Mouse (Mus musculus) embryonic fibroblast, embryonic 13.5 days (primary cell): ENCODE measurements around the gene Gm30302. TPM values are rescaled to one million over a fixed set of nuclear protein-coding genes. Genes with fewer than 3 reads are reported as not detected.
"Not testable (repeated sequence)": the region's sequence is repeated elsewhere in the genome, so short reads cannot be mapped to it uniquely, and the experiment has no call there.

Experiments
- H3K27ac ChIP-seq: 2 replicates; pipeline ENCODE4 v1.5.1; 2012; ENCODE audit warnings: low read length, control low read depth, inconsistent platforms; ENCODE audit not compliant: insufficient read depth
- H3K4me1 ChIP-seq: 2 replicates; pipeline ENCODE4 v1.6.1; 2011; ENCODE audit warnings: low read length; ENCODE audit not compliant: control insufficient read depth, insufficient read depth
- H3K4me3 ChIP-seq: 2 replicates; pipeline ENCODE4 v1.5.1; 2011; ENCODE audit warnings: mild to moderate bottlenecking, control low read depth, low read length; ENCODE audit not compliant: insufficient read depth
- CTCF ChIP-seq: IDR thresholded peaks from 2 replicates; pipeline ENCODE4 v1.5.1; 2011; ENCODE audit warnings: mild to moderate bottlenecking, control low read depth, low read length, moderate library complexity, borderline replicate concordance; ENCODE audit not compliant: insufficient read depth
- POLR2A ChIP-seq: IDR thresholded peaks from 2 replicates; pipeline ENCODE4 v1.6.1; 2011; ENCODE audit warnings: low read depth, mild to moderate bottlenecking, control low read depth, low read length, moderate library complexity
- polyA plus RNA-seq: library from polyadenylated mRNA; stranded (reverse); fragments of >200 nt; gene quantifications from 2 replicates; pipeline ENCODE4 v1.2.4, GENCODE M21; 2011; ENCODE audit warnings: low read depth; ENCODE audit not compliant: missing spikeins, insufficient read length

Gene Gm30302
- polyA plus RNA-seq, 1 experiment: not detected

DNA sequence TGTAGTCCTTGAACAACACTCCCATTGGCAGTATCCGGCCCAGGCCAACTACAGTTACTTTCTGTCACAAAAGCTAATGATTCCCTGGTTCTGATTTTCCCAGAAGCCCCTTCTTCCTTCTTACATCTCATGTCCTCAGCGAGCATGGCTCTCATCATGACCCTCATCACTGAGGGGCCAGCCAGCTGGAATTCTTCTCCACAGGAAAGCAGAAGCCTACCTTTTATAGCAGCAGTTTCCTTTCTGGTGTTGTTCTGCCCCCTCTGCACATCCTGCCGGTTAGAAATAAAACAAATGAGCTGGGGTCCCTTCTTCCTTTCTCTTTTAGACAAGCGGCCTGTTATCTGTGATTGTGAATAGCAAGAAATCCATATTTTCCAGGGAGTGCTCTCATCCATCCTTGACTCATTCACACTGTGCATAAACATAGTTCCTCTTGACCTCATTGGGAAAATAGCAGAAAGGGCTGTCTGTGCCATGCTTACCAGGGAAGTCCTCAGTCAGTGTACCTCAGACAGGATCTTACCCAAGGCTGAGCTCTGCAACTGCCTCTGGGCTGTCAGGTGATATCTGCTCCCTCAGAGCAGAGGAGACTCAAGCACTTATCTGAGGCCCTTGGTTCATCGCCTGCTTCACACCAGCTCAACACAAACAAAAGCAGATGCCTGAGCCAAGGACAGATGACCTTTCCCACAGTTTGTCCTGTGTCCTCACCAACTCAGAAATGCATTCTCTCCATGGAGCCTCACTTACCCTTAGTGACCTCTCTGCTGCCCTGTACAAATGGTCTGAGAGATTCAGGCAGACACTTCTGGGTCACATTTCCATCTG, 10.0 kb downstream of the Gm30302 start:
- Histone ChIP-seq H3K4me1 (no peaks in the 10 kb centered on the region), H3K27ac (no peak overlapping the region), H3K4me3 (no peak overlapping the region)
- no peak for TF ChIP-seq POLR2A
- TF ChIP-seq CTCF: no peak

- TF ChIP-seq POLR2A (no peak), CTCF (no peak)
- Histone ChIP-seq H3K4me1 (no peaks in the 10 kb centered on the region), H3K27ac (no peak overlapping the region), H3K4me3 (no peak overlapping the region)
Measured at GRCm38 (mm10) chr13:49783899-49784298, 14.9 kb downstream of the Gm30302 start.

DNA sequence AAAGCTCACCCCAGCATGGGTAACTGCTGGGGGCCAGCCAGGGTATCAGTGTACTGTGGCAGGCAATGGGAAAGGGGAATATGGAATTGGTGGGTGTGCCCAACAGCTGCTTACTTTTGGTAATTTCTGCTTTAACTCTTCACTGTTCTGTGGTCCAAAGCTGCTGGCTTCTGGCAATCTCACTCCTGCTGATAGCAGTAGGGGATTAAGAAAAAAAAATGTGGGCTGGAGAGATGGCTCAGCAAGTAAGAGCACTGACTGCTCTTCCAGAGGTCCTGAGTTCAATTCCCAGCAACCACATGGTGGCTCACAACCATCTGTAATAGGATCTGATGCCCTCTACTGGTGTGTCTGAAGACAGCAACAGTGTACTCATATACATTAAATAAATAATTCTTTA, 27.3 kb downstream of the Gm30302 start:
- not testable (repeated sequence) for H3K27ac ChIP-seq, H3K4me3 ChIP-seq

DNA sequence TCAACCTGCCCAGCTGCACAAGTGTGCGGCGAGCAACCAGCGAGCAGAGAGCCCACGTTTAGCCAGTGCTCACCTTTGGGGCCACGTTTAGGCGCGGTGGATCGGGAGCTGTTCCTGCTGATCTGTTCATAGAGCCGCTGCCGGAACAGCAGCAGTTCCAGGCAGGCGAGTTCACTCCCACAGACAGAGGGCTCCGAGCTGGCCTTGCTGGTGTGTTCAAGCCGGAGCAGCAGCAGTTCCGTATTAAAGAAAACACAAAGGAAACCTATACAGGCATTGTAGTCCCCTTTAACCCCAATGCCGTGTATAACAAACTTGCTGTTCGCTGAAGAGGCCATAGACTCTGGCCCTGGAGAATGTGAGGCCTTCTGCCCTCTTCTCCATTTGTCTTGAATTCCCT, 29.7 kb downstream of the Gm30302 start:
- H3K4me3 ChIP-seq: no peak overlapping the region
- TF ChIP-seq CTCF: no peak
- no peak for TF ChIP-seq POLR2A
- no peaks in the 10 kb centered on the region for H3K4me1 ChIP-seq
- H3K27ac ChIP-seq: no peak overlapping the region

More for the DNA sequence above, 27.3 kb downstream of the Gm30302 start:
- not testable (repeated sequence) for H3K4me1 ChIP-seq

DNA sequence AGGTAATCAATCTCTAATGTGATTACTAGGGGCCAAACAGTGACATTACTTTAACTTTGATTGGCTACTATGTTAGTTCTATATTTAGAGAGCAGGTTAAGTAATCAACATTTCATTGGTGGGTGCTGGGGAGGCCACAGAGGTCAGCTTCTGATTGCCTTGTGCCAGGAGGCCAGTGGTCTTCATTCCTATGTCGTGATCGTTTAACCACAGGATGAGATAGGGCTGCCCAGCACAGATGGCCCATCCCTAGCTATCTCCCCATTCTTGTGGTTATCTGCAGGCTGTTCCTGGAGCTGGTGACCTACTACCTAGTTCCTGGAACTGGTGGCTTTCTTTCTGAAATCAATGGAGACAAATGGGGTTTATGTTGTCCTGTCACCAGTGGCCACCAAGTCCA, 30.8 kb downstream of the Gm30302 start:
- H3K4me3 ChIP-seq: no peak overlapping the region
- no peak for TF ChIP-seq POLR2A
- TF ChIP-seq CTCF: no peak
- no peaks in the 10 kb centered on the region for H3K4me1 ChIP-seq
- H3K27ac ChIP-seq: no peak overlapping the region

- Histone ChIP-seq H3K4me3 (no peak overlapping the region), H3K27ac (no peak overlapping the region), H3K4me1 (no peaks in the 10 kb centered on the region)
- TF ChIP-seq CTCF (no peak), POLR2A (no peak)
Measured at GRCm38 (mm10) chr13:49766269-49766668, 32.5 kb downstream of the Gm30302 start.

GRCm38 (mm10) chr13:49765306-49765705, 33.5 kb downstream of the Gm30302 start:
- H3K4me1 ChIP-seq: no peaks in the 10 kb centered on the region
- H3K4me3 ChIP-seq: no peak overlapping the region
- H3K27ac ChIP-seq: no peak overlapping the region
- no peak for TF ChIP-seq CTCF
- TF ChIP-seq POLR2A: no peak

DNA sequence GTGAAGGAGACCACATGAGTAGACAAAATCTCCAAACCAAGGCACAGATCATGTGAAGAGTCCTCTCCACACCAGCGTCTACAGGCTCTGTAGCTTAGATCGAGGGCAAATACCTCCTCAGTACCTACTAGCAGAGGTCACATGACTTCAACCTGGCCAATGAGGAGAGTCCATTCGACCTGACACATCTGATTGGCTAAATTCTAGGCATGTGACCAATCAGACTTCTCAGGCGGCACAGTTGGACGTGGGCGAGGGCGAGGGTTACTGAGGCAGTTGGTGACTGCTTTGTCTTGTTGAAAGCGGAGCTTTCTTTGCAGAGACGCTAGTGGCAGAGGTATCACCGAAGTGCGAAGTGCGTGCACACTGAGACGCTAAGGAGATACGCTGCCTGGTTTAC, 36.6 kb downstream of the Gm30302 start:
- TF ChIP-seq POLR2A (no peak), CTCF (no peak)
- no peaks in the 10 kb centered on the region for H3K4me1 ChIP-seq
- H3K4me3 ChIP-seq: no peak overlapping the region
- no peak overlapping the region for H3K27ac ChIP-seq

DNA sequence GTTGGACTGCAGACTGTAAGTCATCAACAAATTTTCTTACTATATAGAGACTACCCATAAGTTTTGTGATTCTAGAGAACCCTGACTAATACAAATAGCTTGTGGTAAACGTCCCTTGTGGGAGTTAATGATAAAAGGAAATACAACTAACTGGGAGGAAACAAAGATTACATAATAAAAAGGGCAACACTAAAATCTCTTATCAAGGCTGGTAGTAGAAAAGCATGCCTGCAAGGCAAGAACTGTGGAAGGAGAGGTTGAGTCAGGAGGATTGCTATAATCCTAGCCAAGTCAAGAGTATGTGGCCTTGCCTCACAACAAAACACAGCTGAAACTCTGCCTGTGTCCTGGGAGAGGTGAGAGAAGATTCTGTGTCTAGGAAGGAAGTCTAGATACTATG, 38.1 kb downstream of the Gm30302 start:
- Histone ChIP-seq H3K27ac (no peak overlapping the region), H3K4me1 (no peaks in the 10 kb centered on the region), H3K4me3 (no peak overlapping the region)
- no peak for TF ChIP-seq CTCF
- TF ChIP-seq POLR2A: no peak

DNA sequence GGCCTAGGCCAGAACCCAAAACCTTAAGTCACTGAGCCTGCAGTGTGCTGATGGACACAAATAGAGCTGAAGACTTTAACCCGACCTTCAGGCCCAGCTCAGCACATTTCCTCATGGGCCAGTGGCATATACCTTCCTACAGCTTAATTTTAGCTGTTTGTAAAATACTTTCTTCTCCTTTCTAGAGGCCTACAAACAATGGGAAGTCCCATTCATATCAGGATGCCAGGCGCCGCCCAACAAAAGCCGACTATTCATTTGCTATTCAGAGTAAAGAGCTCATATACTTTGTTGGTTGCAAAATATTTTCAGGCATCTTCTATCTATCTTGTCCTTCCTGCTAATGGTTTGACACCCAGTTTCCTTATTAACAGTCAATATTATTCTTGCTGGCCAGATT, 40.8 kb downstream of the Gm30302 start:
- Histone ChIP-seq H3K4me3 (no peak overlapping the region), H3K4me1 (no peaks in the 10 kb centered on the region), H3K27ac (no peak overlapping the region)
- TF ChIP-seq POLR2A: no peak
- no peak for TF ChIP-seq CTCF
